ENCODE assay signal across 20 mouse cellular contexts in genomic region chr10:50311989-50312388, GRCm38 (mm10).
"Had no signal": no experiment of that assay in that cellular context is flagged by ENCODE, and none has a peak within 500 bp of the region (broad histone marks: within the 10 kb centered on the region; RNA-seq: fewer than 3 reads in every experiment).

No protein-coding gene starts in this region.

- ATAC-seq: liver, postnatal 0 days; lung, postnatal 0 days; midbrain, embryonic 15.5 days had no signal

- H3K9ac ChIP-seq: liver, embryonic 15.5 days; liver, postnatal 0 days; lung, embryonic 15.5 days; midbrain, embryonic 12.5 days; midbrain, embryonic 15.5 days; neural tube, embryonic 12.5 days; stomach, embryonic 15.5 days had no signal

- H3K27me3 ChIP-seq: liver, embryonic 15.5 days; lung, embryonic 15.5 days; midbrain, embryonic 12.5 days; midbrain, embryonic 15.5 days; neural tube, embryonic 12.5 days; stomach, embryonic 15.5 days had no signal

- H3K4me2 ChIP-seq: liver, embryonic 15.5 days; lung, embryonic 15.5 days; midbrain, embryonic 12.5 days; midbrain, embryonic 15.5 days; neural tube, embryonic 12.5 days; stomach, embryonic 15.5 days had no signal

- DNase-seq: liver, postnatal 0 days; lung, adult 2 months; lung, postnatal 14 days; lung, postnatal 36 days; retina, postnatal 1 day; right cerebral cortex, adult 18-20 months; right cerebral cortex, postnatal 25 days; thymus, adult 2 months; thymus, postnatal 25 days; thymus, postnatal 4 days had no signal

- H3K9me3 ChIP-seq: liver, embryonic 15.5 days; lung, embryonic 15.5 days; midbrain, embryonic 10.5 days; midbrain, embryonic 12.5 days; midbrain, embryonic 15.5 days; neural tube, embryonic 12.5 days; stomach, embryonic 15.5 days had no signal

- H3K27ac ChIP-seq: liver, embryonic 15.5 days; lung, embryonic 15.5 days; macrophage; midbrain, embryonic 10.5 days; midbrain, embryonic 12.5 days; midbrain, embryonic 15.5 days; neural tube, embryonic 12.5 days; stomach, embryonic 15.5 days; stomach, postnatal 0 days had no signal

- H3K4me3 ChIP-seq: liver, embryonic 15.5 days; lung, embryonic 15.5 days; midbrain, embryonic 10.5 days; midbrain, embryonic 12.5 days; midbrain, embryonic 15.5 days; neural tube, embryonic 12.5 days; stomach, embryonic 15.5 days had no signal

- H3K36me3 ChIP-seq: liver, embryonic 15.5 days; lung, embryonic 15.5 days; midbrain, embryonic 10.5 days; midbrain, embryonic 12.5 days; midbrain, embryonic 15.5 days; neural tube, embryonic 12.5 days; stomach, embryonic 15.5 days had no signal

- H3K4me1 ChIP-seq: liver, embryonic 15.5 days; lung, embryonic 15.5 days; midbrain, embryonic 10.5 days; midbrain, embryonic 12.5 days; midbrain, embryonic 15.5 days; neural tube, embryonic 12.5 days; stomach, embryonic 15.5 days had no signal
